Mouse (Mus musculus): Measurements from ENCODE around the gene Lrp4.

The Lrp4 gene

GRCm38 (mm10) chr2:91453231-91454075 is 3.9 kb upstream of the Lrp4 start:
- DNase-seq (ENCODE audit: low spot score), result no peak

DNA sequence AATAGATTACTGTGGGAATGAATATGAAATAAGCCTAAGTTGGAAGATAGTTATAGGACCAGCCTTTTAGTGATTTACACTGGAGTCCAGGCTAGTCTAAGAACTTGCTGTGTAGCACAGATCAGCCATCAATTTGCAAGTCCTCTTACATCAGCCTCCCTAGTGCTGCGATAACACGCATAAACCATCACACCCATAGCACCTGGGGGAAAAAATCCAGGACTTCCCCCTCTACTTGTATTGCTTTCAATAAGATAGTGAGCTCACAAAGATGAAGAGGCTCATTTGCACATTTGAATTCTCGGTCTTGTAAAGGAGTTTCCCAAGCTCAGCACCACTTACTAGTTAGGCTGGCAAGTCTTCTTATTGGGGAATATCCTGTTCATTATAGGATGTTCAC is 2.9 kb upstream of the Lrp4 start:
- DNase-seq (ENCODE audit: low spot score), result no peak

GRCm38 (mm10) chr2:91455826-91456225 is 1.5 kb upstream of the Lrp4 start:
- DNase-seq (ENCODE audit: low spot score), result no peak

GRCm38 (mm10) chr2:91456491-91457100 is 715 bp upstream of the Lrp4 start:
- no peak for DNase-seq (ENCODE audit: low spot score)

- no peak for DNase-seq (ENCODE audit: low spot score)
Observed at GRCm38 (mm10) chr2:91457656-91458251, 443 bp downstream of the Lrp4 start.

GRCm38 (mm10) chr2:91458252-91458672 is 951 bp downstream of the Lrp4 start:
- no peak for DNase-seq (ENCODE audit: low spot score)

DNA sequence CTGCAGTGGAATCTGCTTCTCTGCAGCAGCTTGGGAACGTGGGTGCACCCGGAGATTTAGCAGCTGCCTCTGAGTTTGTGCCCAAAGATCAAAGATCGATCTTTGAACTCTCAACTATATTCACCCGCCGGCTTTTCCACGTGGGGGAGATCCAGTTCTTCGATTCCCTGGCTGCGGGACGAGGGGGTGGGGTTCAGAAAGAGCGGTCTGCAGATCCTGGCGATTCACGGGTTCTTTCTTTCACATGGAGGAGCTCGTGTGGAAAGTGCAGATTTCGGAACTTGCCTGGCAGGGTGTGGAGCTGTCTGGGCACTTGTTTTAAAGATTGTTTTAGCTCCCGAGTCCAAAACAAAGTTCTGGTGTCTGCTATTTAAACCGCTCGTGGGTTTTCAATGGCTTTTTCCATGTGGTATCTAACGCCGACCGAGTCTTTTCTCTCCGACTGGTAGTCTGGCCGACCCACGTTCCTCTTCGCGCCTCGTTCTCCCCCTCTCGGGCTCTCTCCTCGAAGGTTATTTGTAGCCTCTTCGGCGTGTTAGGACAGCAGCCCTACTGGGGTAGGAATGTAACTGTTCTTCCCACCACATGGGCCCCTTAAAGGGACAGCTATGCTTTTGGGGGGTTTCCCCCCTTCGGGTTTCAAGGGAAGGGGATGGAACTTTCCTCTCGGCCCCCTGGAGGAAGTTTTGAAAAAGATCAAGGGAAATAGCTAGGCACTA is 1.5 kb downstream of the Lrp4 start:
- no peak for DNase-seq (ENCODE audit: low spot score)

DNA sequence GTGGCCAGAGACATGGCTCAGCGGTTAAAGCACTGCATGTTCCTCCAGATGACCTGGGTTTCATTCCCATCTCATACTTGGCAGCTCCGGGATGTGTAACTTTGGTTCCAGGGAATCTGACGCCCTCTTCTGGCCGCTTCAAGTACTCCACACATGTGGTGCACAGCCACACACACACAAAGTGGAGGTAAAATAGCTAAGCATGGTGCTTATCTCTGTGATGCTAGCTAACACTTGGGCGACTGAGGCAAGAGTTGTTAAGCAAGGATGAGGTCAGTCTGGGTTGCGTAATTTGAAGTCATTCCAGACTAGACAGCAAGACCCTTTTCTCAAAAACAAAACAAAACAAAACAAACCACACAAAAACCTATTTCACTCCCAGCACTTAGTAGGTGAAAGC is 2.8 kb downstream of the Lrp4 start:
- DNase-seq (ENCODE audit: low spot score), result no peak

DNA sequence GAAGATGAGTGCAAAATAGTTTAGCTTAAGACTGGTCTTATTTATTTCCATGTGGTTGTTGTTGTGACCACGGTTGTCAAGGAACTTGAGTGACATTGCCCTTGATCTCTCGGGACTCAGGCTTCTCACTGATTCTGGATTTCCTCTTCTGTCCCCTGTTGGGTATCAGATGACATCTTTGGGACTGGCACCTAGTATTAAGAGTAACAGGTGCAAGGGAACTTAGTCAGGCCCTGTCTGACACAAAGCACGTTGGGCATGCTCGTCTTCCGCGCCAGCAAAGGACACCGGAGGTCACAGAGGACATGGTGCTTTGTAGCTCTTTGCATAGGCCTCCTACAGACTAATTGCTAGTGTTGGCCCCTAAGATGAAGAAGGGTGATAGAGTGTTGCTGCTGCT is 3.5 kb downstream of the Lrp4 start:
- no peak for DNase-seq (ENCODE audit: low spot score)

- no peak for DNase-seq (ENCODE audit: low spot score)
Observed at GRCm38 (mm10) chr2:91461341-91461740, 4.0 kb downstream of the Lrp4 start.

- no peak for DNase-seq (ENCODE audit: low spot score)
Observed at GRCm38 (mm10) chr2:91462196-91462595, 4.9 kb downstream of the Lrp4 start.

DNA sequence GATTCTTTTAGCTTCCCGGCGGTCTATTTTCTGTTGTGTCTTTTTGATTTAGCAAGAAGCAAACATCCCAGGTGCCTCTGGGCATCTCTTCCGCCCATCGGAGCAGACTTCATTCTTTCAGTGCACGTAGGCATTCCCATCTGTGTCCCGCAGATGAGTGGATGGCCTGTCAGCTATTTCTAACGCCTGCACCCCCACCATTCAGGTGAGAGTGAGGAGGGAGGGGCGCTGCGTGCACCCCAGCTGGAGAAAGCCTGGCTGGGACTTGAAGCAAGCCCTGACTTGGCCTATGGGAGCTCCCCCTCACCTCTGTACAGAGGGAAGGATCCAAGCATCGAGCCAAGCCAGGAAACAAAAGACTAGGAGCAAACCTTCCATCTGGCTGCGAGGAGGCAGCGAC is 5.4 kb downstream of the Lrp4 start:
- DNase-seq (ENCODE audit: low spot score), result no peak

GRCm38 (mm10) chr2:91465934-91466333 is 8.6 kb downstream of the Lrp4 start:
- DNase-seq (ENCODE audit: low spot score), result no peak

DNA sequence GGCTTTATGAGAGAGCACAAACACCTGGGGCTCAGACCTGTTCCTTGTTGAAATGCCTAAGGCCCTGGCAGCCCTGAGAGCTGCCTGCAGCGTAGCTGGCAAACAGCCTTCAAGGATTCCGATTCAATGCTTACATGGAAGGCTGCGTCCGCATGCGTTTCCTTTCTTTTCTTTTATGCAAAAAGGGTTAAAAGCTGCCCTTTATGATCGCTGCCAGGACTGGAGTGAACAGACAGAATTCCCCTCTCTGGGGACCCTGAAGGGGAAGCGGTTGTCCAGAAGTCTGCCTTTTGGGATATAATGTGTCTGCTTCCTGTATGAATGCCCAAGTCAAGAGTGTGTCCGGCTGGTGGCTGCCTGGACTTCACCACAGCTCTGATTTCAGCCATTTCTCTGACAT is 10.3 kb downstream of the Lrp4 start:
- DNase-seq (ENCODE audit: low spot score), result no peak

DNA sequence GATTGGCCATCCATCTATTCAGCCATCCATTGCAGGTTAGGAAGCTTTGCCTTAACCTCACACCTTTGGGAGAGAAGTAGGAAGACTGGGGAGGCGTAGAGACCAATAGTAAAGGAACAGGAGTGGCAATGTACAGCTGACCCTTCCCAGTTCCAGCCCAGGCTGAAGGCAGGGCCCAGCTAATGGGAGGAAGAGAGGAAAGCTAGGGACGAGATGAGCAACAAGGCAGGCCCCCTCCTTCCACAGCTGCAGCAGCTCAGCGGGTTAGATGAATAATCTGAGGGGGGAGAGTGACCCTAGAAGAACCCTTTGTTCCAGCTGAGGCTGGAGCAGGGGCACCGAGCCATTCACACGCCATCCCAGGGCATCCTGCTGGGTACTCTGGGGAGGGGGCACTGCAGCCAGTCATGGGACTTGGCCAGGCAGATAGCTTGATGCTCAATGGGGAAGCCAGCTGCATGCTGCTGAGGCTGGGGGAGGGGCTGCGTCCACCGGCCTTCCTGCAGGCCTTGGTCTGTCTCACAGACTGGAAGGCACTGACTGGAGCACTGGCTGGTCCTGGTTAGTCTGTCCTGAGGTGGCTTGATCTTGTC is 12.8 kb downstream of the Lrp4 start:
- peak; percentile 71 for DNase-seq (ENCODE audit: low spot score)

- DNase-seq (ENCODE audit: low spot score), result no peak
Observed at GRCm38 (mm10) chr2:91474358-91474757, 17.0 kb downstream of the Lrp4 start.

DNA sequence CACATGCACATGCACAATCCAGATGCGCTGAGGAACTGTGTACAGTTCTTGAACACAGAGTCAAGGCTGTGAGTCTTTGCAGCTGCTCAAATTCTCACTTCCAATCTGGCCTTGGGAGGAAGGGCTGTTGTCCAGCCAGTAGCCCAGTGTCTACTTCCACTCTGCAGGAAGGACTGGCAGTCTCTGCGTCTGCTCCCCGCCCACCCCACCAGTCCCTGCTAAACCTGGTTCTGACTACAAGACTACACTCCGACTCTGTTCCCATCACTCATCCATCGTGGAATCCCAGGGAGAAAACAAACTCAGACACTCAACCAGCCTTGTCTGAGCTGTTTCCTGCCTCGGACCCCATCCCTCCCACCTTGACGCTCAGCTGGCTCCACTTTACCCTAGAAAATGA is 18.5 kb downstream of the Lrp4 start:
- no peak for DNase-seq (ENCODE audit: low spot score)

- no peak for DNase-seq (ENCODE audit: low spot score)
Observed at GRCm38 (mm10) chr2:91476251-91476661, 18.9 kb downstream of the Lrp4 start.

- no peak for DNase-seq (ENCODE audit: low spot score)
Observed at GRCm38 (mm10) chr2:91476841-91477240, 19.5 kb downstream of the Lrp4 start.

DNA sequence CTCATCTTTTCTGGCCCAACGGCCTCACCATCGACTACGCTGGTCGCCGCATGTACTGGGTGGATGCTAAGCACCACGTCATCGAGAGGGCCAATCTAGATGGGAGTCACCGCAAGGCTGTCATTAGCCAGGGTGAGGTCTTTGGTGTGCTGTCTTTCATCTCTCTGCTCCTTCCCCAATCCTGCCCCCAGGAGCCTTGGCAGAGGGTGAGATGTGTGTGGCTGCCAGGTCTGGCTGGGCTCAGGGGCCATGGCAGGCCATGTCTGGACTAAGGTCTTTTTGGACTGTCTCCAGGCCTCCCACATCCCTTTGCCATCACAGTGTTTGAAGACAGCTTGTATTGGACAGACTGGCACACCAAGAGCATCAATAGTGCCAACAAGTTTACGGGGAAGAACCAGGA is 23.1 kb downstream of the Lrp4 start:
- DNase-seq (ENCODE audit: low spot score), result no peak

DNA sequence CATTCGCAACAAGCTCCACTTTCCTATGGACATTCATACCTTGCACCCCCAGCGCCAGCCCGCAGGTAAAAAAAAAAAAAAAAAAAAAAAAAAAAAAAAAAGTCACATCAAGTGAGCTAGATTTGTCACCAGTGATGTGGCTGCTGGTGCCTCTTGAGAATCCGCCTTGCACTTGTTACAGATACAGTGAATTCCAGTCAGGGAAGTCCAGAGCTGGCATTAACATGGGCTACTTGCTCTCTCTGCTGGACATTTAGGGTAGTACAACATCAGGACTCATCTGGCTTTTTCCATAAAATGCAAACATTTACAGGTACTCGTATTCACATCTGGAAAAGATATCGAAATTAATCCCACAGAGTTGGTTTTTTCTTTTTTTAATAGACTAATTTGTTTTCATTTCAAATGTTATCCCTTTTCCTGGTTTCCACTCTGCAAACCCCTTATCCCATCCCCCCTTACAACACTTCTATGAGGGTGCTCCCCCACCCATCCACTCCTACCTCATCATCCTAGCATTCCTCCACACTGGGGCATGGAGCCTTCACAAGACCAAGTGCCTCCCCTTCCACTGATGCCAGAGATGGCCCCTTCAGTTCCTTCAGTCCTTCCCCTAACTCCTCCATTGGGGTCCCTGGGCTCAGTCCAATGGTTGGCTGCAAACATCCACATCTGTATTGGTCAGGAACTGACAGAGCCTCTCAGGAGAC is 23.6 kb downstream of the Lrp4 start:
- DNase-seq (ENCODE audit: low spot score), result peak; percentile 70

DNA sequence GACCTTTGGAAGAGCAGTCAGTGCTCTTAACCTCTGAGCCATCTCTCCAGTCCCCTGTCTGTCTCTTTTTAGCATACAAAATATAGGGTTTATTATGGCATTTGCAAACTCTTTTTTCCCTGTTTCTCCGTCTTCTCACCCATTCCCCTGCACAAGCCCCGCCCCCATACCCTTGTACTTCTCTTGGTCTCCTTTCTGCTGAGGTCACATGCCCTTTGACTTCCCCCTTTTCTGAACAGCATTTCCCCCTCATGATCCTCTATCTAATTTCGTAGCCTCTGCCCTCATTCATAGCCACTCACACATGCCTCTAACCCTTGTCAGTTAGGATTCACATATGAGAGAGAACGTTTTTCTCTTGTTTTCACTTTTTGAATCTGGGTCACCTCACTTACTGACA is 27.4 kb downstream of the Lrp4 start:
- no peak for DNase-seq (ENCODE audit: low spot score)
